Mouse (Mus musculus) layer of hippocampus, adult 18-20 months (tissue): ENCODE results near the gene Ppp3ca. TPM values are rescaled to one million over a fixed set of nuclear protein-coding genes. Genes with fewer than 3 reads are reported as not detected.

Experiments
- DNase-seq, 2 experiments: peaks; one replicate each; pipeline ENCODE4 v3.0.0; 2022; ENCODE audit warnings: low spot score in 2 of 2
- total RNA-seq, 2 experiments: library from RNA; stranded (reverse); gene quantifications; 2 replicates each; pipeline ENCODE4 v1.2.3; 2021

Ppp3ca gene
- total RNA-seq, 2 experiments from 2014 or later = 1,235 to 1,382 TPM

DNA sequence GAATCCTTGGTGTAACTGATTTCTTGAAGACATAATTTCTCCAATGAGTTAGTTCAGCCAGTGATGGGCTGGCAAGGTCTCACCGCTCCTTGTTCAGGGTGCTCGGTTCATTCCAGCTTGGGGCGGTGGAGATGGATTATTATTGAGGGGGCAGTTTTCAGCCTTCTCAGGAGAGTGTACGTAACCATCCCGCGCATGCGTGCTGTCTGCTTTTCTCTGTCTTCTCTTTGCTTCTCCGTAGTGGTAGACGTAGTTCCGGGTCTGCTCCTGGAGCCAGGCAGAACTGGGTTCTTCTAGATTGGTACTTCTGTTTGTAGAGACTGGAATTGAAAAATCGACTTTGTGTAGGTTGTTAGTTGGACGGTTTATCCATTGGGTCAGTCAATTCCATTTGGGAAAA lies 89.5 kb downstream of the Ppp3ca start:
- no peak for DNase-seq

DNA sequence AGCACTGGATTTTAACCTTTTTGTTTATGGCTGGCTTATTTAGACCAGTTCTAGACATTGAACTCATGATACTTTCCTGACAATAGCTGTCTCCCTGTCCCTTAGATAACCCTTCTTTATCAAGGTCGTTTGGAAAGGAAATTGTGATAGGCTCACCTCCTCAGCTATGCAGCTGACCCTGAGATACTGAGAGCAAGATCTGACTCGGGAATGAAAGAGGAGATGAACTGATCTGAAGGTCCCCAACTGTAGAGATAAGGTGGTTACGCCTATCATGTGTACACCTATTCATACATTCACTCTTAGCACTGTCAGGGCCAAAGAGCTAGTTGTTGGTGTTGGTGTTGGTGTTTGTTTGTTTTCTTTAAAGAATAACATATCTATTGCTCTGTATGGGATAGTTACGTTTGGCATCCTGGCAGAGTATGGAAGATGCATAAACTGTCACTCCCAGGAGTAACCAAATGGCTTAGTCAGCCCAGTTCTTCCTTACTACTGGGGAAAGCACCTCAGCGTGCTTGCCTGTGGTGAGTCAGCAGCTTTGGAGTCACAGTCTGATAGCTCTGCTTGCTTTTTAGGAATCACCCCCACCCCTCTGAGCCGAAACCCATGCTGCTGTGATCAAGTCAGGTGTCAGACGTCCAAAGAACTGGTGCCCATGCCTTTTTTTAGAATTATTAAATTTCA lies 91.5 kb downstream of the Ppp3ca start:
- no peak for DNase-seq

DNA sequence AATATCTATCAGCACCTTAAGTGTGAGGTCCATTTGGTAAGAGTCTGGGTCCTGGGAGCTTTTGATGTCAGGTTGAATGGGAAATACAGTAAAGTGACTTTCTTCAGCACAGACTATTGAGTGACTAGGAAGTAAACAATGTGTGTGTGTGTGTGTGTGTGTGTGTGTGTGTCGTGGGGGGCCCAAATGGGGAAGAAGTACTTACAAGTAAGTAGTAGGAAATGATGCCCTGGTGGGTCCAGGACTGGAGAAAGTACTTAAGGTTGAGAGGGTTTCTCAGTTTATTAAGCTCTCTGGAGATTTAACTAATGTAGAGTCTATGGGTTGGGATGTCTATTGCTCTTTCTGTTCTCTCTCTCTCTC lies 92.0 kb downstream of the Ppp3ca start:
- DNase-seq = no peak

DNA sequence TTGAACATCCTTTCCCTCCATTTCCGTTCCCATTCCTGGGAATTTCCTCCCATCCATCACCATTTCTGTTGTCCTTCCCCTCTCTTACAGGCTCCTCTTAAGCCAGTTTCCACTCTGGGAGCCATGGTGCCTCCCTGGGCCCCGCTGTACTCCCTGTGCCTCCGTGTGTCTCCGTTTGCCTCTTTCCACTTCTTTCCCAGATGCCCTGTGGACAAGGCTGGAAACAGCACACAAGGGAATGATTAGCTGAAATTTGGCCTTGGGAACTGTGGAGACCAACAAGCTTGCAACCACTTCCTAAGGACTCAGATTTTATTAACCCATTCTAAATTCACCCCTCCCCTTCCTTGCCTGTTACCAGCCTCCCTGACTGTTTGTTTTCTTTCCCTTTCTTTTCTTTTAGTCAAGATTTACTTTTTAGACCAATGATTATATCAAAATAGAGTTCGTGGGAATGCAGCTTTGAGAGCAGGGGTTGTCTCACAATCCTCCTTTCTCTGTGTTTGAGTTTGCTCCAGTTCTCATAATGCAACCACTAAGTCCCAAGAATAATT lies 93.9 kb downstream of the Ppp3ca start:
- peak in 1 of 2 experiments; percentile 5 for DNase-seq

DNA sequence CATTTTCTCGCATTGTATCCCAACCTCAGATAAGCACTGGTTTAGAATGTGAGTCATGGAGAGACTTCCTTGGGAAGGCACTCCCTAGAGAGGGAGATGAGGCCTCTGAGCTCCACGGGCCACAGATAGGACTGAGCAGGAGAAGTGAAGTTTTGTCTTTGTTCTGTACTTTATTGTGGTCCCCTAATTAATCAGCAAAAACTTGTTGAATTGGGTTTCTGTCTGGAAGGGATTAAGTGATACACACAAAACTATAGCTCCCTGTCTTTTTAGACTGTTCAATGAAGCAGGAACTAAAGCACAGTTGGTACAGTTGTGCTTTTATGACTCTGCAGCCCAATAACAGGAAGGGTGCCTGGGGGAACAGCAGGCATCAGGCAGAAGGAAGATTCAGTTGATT lies 95.6 kb downstream of the Ppp3ca start:
- peak in 1 of 2 experiments; percentile 30 for DNase-seq

DNA sequence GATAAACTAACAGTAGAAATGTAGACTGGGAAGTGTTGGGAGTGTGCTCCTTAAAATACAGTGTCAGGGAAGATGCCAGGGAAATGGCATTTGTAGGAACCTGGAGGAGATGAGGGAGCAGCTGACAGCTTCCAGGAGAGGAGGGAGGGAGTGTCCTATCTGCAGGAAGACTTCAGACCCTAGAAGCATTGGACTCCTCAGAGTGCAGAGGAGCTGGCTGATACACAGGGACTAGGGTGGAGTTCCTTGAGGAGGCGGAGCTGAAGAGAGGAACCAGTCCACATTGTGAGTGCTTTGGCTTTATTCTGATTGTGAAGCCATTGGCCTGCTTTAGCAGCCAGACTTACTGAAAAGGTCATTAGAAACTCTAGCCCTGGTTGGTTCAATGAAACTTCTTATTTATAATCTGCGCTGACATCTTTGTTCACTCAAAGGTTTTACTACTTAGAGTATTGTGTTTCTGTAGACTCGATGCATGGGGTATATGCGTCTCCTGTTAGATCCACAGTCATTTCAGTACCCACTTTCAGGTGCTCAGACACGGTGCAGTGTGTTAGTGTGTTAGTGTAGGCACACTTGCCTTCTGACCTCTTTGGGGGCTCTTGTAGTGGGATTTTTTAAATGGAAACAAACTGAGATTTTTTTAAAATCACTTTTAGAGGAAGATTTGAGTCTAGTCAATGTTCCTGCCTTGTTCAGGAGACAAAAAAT lies 99.0 kb downstream of the Ppp3ca start:
- DNase-seq = no peak

DNA sequence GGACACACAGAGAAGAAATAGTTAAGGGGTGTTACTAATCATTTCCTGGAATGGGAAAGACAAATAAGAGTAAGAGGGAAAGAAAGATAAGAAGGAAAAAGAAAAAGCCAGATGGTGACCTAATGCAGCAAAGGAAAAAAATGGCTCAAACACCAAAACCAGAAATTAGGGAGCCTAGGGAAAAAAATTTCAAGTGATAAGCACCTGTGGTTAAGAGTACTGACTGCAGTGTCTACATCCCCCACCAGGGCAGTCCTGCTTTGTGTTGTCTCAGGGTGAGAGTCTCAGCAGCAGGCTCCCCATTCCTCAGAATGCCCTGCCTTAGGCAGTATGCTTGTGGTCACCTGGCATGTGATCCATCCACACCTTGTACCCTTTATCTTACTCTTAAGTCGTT lies 99.6 kb downstream of the Ppp3ca start:
- no peak for DNase-seq

DNA sequence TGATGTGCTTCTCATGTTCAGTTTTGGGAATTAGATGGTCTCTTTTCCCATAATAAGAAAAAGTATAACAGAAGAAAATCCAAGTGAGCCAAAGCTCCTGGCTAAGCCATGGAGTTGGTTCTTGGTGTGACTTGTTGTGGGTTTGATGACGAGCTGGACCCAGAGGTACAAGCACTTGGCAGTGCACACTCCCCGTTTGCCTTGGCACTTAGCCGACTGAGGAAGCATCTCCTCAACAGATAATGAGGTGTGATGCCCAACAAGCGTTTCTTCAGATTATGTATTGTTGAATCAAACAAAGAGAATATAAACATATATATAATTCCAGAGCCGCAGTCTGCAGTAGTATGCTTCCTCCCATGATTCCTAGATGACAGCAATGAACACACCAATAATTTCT lies 101.8 kb downstream of the Ppp3ca start:
- DNase-seq = no peak

DNA sequence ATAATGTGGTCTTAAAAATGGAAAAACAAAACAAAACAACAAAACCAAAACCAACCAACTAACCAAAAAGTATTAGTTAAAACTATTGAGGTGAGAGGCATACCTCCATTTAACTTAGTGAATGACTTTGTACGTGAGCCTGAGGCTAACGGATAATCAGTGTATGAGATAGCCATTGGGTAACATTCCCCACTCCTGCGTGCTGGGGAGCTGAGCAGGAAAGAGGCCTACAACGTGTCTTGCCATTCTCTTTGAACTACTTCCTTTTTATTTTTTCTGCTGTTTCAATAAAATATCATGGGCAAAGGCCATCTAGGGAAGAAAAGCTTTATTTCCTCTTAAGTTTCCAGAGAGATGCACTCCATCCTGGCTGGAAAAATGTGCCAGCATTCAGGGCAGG lies 103.3 kb downstream of the Ppp3ca start:
- DNase-seq = no peak

DNA sequence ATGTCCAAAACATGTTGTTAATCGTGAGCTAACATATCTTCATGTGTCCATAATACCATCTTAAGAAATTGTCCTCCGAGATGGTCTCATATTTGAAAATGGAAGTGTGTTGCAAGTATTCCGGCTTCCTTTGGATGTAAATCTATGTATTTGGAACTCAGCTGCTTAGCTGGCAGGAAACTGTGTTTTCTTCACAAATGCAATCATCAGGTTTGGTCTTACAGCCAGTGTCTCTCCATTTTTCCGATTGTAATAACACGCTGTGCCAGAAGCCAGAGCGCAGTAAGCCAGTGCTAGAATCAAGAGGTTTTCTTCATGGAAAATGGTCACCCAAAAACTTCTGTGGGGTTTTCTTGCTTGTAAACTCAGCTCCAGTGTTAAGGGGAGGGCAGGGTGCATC lies 104.3 kb downstream of the Ppp3ca start:
- DNase-seq = no peak

DNA sequence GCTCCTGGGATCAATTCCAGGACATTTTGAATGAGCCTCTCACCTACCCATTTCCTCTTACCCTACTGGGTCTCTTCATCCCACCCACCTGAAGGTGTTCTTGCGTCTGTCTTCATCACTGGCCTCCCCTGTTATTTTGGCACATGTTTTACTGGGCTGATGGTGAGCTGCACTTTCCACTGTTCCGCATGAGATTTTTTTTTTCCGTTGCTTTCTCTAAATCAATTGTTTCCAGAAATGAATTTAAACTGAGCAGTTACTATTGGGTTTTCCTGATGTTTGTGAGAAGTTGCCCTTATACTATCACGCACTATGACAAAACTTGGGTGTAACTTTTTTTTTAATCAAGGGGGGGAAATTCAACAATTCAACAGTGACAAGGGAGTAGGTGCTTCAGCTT lies 106.6 kb downstream of the Ppp3ca start:
- DNase-seq = no peak

DNA sequence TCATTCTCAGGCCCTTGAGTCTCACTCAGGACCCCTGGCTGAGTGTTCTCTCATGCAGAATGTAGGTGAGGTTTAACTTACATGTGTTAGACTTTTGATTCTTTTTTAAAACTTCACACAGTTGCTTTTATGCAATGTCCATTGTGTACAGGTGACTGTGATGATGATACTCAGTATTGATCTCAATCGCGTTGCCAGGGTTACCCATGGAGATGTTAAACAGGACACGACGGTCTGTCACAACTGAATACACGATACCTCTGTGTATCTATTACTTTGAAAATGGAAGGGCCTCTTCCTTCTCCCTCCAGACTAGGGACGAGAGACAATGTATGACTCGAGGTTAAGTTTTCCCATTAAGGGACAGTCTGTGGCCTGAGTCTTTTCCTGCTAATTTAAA lies 107.5 kb downstream of the Ppp3ca start:
- no peak for DNase-seq

DNA sequence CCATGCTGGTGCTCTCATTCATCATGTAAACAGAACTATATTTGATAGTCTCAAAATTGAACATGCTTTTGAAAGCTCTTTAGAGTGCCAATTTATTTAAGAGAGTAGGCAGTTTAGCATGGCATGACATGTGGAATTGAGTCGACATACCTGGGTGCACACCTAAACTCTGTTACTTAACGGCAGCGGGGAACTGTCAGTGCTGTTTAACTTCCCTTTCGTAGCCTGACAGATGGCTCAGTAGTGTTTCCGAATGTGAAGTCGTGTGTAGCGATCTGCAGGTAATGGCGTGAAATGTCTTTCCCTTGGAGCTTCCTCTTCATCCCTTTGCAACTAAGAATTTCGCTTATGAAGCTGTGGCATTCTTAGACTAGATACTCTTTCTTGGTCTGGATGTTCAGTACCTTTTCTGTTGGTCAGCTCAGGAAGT lies 107.9 kb downstream of the Ppp3ca start:
- DNase-seq = no peak

DNA sequence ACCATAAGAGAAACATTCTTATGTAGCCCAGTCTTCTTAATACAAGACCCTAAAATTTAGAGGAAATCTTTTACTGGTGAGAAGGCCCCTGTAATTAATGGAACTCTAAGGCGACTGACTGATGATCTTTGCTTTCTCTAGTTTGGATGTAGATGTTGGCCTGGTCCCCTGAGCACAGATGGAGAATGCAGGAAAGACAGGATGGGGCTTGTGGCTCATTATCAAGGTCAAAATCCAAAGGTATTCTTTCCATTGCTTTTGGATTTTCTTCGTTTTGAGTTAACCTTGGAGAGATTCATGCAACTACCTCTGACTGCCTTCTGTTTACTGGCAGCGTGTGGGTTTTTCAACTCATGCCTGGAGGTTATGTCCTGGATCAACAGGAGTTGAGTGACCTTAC lies 110.4 kb downstream of the Ppp3ca start:
- DNase-seq = no peak

DNA sequence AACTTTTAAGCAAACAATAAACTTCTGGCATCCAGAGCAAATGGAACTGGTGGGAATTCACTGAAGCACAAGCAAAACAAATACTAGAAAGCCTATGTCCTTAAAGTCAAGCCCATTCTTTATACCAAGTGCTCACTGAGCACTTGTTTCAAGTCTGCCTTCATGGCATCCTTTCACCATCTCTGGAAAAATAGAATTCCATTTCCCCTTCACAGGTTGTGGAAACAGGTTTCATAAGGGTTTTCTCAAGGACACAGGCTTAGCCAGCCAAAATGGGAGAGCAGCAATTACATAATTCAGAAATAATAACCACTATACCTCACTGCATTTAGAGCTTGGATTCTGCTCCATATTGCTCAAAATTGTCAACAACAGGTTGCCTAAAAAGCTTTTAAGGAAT lies 112.1 kb downstream of the Ppp3ca start:
- no peak for DNase-seq

DNA sequence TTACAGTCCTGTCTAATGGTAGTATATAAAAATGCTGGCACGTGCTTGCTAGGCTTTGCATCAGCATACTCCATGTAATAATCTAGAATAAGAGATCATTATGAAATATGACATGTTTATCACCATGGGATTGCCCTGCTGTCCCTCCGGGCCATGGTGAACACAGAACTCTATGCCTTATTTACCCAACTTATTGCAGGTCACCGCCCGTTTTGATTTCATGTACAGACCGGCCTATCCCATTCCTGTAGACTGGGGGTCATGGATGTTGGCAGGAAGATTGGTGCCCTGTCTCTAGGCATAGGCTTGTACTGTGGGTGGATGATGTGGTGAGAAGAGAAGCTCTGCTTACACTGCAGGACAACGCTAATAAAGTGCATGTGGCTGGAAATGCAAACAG lies 115.8 kb downstream of the Ppp3ca start:
- DNase-seq = no peak

DNA sequence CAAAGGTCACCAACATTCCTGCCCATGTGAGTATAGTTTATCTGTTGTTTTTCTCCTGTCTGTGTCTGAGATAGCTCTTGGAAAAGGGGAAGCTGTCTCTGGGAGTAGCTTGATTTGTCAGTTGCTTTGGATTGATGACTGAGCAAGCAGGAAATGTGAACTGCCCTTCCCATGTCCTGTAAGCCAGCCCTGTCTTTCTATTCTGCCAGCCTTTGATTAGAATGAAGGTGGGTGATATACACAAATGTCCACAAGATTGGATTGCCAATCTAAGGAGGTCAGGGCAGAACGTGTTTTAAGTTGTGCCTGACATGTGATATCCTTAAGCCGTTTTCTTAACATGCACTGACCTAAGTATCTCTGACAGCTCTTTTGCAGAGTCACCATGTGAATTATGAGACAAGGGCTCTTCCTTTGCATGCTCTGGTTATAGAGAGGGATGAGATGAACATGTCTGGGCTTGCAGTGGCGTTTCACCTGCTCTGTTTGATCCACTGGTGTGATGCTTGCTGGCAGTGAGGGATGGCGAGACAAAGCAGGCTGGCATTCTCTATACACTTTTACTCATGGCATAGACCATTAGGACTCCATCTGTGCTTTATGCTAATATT lies 120.4 kb downstream of the Ppp3ca start:
- no peak for DNase-seq

DNA sequence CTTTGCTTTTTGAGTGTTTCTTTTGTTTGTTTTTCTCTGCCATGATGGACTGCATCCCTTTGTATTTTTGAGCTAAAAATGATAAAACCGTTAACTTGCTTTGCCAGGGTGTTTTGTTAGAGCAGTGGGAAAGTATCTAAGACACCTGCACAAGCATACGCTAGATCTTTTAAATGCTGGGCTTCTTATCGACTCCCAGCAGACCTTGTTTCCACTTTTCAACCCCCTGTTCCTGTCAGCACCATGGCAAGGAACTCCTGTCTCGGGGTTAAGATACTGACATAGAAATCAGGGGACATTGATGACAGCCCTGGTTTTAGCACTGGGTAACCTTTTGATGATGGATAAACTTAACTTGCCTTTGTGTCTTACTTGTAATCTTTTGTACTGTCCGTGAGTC lies 121.5 kb downstream of the Ppp3ca start:
- DNase-seq = no peak

DNA sequence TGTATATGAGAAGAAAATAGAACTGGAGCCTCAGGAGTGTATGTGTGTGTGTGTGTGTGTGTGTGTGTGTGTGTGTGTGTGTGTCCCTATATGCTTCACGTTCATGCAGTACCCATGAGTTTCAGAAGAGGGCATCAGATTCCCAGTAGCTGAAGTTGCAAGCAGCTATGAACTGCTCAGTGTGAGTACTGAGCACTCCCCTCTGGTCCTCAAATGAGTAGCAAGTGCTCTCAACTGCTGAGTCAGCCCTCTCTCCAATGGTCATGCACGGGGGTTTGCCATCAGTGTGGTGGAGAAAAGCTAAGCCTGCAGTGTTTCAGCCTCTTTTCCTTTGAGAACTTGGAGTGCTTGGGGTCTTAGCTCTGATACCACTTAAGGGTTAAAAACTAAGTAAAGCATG lies 122.0 kb downstream of the Ppp3ca start:
- DNase-seq = no peak

DNA sequence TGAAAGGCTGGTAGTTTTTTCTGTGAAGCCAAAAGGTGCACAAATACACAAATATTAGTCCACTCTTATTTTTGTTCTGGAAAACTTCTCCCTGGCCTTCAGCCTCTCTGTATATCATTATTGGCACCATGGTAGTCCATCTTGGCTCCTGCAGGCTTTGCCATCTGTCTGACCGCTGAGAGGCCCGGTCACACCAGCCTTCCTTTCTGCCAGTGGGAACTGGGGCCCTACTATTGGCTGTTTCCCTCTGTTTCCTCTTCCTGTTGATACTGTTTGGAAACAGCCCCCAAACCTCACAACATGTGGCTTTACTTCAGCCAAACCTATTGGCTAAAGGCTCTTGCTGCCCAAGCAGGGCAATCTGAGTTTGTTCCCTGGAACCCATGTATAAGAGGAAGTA lies 123.5 kb downstream of the Ppp3ca start:
- no peak for DNase-seq

DNA sequence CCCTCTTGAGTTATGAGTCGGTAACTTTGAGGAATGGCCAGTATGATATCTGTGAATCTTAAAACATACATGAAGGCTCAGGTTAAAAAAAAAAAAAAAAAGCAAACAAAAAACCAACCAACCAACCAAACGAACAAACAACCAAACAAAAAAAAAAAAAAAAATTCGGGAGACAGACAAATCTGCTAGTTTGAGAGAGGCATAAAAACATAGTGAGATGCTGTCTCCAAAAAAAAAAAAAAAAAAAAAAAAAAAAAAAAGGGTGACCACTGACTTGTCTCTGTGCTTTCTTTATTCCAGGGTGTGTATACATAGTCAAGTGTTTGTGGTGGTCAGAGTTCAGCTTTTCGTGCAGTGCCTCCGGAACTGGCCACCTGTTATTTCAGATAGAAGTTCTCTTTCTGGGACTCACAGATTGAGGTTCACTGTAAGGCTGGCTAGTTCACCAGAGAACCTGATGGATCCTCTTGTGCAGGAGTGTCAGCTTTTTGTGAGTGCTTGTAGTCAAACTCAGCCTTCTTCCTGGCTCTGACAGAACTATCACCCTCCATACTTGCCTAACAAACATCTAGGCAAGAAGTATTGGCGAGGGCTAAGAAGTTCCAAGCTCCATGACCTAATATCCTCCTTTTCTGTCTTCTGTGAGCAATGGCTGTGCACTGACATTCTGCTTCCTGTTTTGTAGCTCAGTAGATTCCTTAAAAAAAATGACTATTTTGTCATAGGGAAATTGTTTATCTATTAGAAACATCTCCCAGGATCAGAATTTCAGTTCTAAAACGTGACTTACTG lies 124.7 kb downstream of the Ppp3ca start:
- no peak for DNase-seq

DNA sequence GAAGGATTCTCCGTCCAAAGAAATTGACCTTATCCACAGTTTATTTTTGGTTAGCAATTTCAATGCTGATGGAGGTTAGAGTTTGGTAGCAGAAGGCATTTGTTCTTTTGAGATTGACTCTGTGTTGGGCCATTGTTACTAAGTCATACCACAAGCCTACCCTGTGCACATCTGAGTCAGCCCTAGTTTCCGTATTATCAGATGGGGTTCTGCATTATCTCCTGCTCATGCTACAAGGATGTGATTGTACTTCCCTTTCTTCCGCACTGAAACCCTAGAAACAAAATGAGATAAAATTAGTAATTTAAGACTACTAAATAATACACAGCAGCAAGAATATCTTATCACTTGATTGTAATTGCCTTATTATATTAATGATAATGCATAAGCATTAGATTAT lies 129.0 kb downstream of the Ppp3ca start:
- DNase-seq = no peak
